Mouse (Mus musculus): ENCODE data around the gene Avpr2. TPM values are rescaled to one million over a fixed set of nuclear protein-coding genes. Genes with fewer than 3 reads are reported as not detected.

Gene Avpr2
- total RNA-seq (2023) = not detected

GRCm38 (mm10) chrX:73891551-73892152 lies at the start of gene Avpr2:
Gene Avpr2 (plus strand): TSS chrX:73892102.

GRCm38 (mm10) chrX:73895719-73896118 lies 3.8 kb downstream of the Avpr2 start, which contains the start of gene L1cam:
Gene L1cam (minus strand): TSS chrX:73896105.

GRCm38 (mm10) chrX:73921823-73922549 lies 30.1 kb downstream of the Avpr2 start, which contains the start of the genes Arhgap4 and Naa10:
Gene Arhgap4 (minus strand): TSS chrX:73921870.
Gene Naa10 (minus strand): TSS chrX:73921944.

GRCm38 (mm10) chrX:73930402-73931062 lies 38.6 kb downstream of the Avpr2 start, which contains the start of gene Renbp:
Gene Renbp (minus strand): TSS chrX:73930850.

Other genes starting within 250 kb of the Avpr2 start
- gene Pnck, start 232.0 kb upstream of the Avpr2 start, total RNA-seq (2023) = 2.1 TPM
- gene Slc6a8, start 219.0 kb upstream of the Avpr2 start, total RNA-seq (2023) = 0.58 TPM
- 111 TPM for gene Bcap31, start 175.9 kb upstream of the Avpr2 start, total RNA-seq (2023)
- gene Abcd1, start 175.5 kb upstream of the Avpr2 start, total RNA-seq (2023) = 32.7 TPM
- gene Plxnb3, start 135.0 kb upstream of the Avpr2 start, total RNA-seq (2023) = not detected
- 9.7 TPM for gene Srpk3, start 117.7 kb upstream of the Avpr2 start, total RNA-seq (2023)
- gene Idh3g, start 105.2 kb upstream of the Avpr2 start, total RNA-seq (2023) = 124 TPM
- 116 TPM for gene Ssr4, start 105.1 kb upstream of the Avpr2 start, total RNA-seq (2023)
- gene Pdzd4, start 67.1 kb upstream of the Avpr2 start, total RNA-seq (2023) = 1.2 TPM
- gene L1cam, start 4.0 kb downstream of the Avpr2 start, total RNA-seq (2023) = 21.3 TPM
- gene Arhgap4, start 29.8 kb downstream of the Avpr2 start, total RNA-seq (2023) = 313 TPM
- 69.4 TPM for gene Naa10, start 29.8 kb downstream of the Avpr2 start, total RNA-seq (2023)
- 3.4 TPM for gene Renbp, start 38.7 kb downstream of the Avpr2 start, total RNA-seq (2023)
- 93.0 TPM for gene Hcfc1, start 74.3 kb downstream of the Avpr2 start, total RNA-seq (2023)
- 127 TPM for gene Irak1, start 131.8 kb downstream of the Avpr2 start, total RNA-seq (2023)
- gene Opn1mw, start 235.4 kb downstream of the Avpr2 start, total RNA-seq (2023) = not detected
- gene Mecp2, start 243.3 kb downstream of the Avpr2 start, total RNA-seq (2023) = 47.1 TPM